Mouse (Mus musculus) hindbrain, embryonic 14.5 days (tissue): Measurements from ENCODE around the gene Pop7. TPM values are rescaled to one million over a fixed set of nuclear protein-coding genes. Genes with fewer than 3 reads are reported as not detected.
A peak's percentile ranks its signal among the peaks of the same experiment; 100 is the strongest.

Source experiments
- ATAC-seq: fragments of 200-750 bp; cut with Nextera tagmentation; 2 replicates; pipeline ENCODE4 v1.8.0; 2017; ENCODE audit warnings: moderate number of reproducible peaks, mild to moderate bottlenecking, moderate TSS enrichment, moderate library complexity; ENCODE audit not compliant: low FRiP score
- DNase-seq: peaks from one replicate; pipeline ENCODE4 v3.0.0-alpha.2; 2015; ENCODE audit warnings: low spot score
- H3K27ac ChIP-seq: fragments of 300-500 bp; sonication (generic); 2 replicates; pipeline ENCODE4 v1.5.1; 2014; ENCODE audit warnings: mild to moderate bottlenecking, moderate library complexity
- H3K27me3 ChIP-seq: fragments of 300-500 bp; sonication (generic); 2 replicates; pipeline ENCODE4 v1.6.1; 2014; ENCODE audit warnings: mild to moderate bottlenecking, low read length, mixed read lengths; ENCODE audit not compliant: control insufficient read depth, insufficient read depth
- H3K36me3 ChIP-seq: fragments of 300-500 bp; sonication (generic); replicated peaks from 2 replicates; pipeline ENCODE4 v1.6.1; 2014; ENCODE audit not compliant: control insufficient read depth, insufficient read depth
- H3K4me1 ChIP-seq: fragments of 300-500 bp; sonication (generic); replicated peaks from 2 replicates; pipeline ENCODE4 v1.6.1; 2014; ENCODE audit warnings: antibody characterized with exemption, low read length, mixed read lengths; ENCODE audit not compliant: control insufficient read depth, insufficient read depth
- H3K4me2 ChIP-seq: fragments of 300-500 bp; sonication (generic); replicated peaks from 2 replicates; pipeline ENCODE4 v1.6.1; 2014; ENCODE audit warnings: mild to moderate bottlenecking, moderate library complexity
- H3K4me3 ChIP-seq: fragments of 300-500 bp; sonication (generic); replicated peaks from 2 replicates; pipeline ENCODE4 v1.5.1; 2014; ENCODE audit warnings: mild to moderate bottlenecking, low read length
- H3K9ac ChIP-seq: fragments of 300-500 bp; sonication (generic); 2 replicates; pipeline ENCODE4 v1.6.1; 2014
- H3K9me3 ChIP-seq: fragments of 300-500 bp; sonication (generic); 2 replicates; pipeline ENCODE4 v1.6.1; 2016; ENCODE audit warnings: low read length; ENCODE audit not compliant: control insufficient read depth
- WGBS: fragments of 180-500 bp; shearing (Covaris S2); extraction: QIAGEN DNeasy Blood & Tissue Kit; methylation state at CpG from one replicate; pipeline ENCODE4 v1.1.7; 2014; 5-methylcytosine and 5-hydroxymethylcytosine counted together
- polyA plus RNA-seq: library from polyadenylated mRNA; unstranded; fragments of >200 nt; fragmentation: Nextera tagmentation; extraction: Ambion mirVana; gene quantifications from 2 replicates; pipeline ENCODE4 v1.2.1, GENCODE M21; 2014

The Pop7 gene
- polyA plus RNA-seq, 1 experiment from 2014 or later: 87.3 TPM

DNA sequence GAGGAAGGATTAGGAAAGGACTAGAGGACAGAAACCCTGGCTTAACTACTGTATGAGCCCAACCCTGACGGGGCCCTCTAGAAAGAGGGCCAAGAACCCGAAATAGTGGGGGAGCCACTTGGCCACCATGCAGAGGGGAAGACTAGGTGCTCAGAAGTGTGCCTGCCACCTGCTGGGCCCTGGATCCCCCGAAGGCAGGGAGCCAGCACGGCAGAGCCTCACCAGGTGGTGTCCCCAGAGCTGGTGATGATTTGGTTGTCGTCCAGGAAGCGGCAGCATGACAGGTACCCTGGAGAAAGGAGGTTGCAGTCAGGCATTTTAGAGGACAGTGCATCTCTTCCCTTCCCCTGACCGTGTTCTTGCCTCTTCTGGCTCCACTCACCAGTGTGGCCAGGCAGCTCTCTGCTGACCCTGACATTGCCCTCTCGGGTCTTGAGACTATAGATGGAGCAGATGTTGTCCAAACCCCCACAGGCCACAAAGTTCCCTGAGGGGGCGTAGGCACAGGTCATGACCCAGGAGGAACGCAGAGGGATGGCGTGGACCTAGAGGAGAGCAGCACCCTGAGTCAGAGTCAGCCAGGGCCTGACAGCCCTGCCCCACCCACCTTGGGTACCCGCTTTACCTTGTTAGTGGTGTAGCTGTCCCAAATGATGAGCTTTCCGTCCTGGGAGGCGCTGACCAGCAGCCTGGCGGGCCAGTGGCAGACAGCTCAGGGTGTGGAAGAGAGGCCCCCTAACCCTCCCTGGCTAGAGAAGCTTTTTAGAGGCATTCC is 27.1 kb upstream of the Pop7 start:
- H3K27ac ChIP-seq: peak overlapping the region; percentile 10; the same call in 1 of the 2 replicates
- no peaks in the 10 kb centered on the region for H3K9me3 ChIP-seq
- peaks cover 59% of the 10 kb centered on the region for H3K36me3 ChIP-seq
- H3K4me2 ChIP-seq: peak overlapping the region; percentile 88
- DNase-seq (no peak), ATAC-seq (no peak)
- H3K9ac ChIP-seq: peak overlapping the region; percentile 87
- H3K4me3 ChIP-seq: peak overlapping the region; percentile 61; the same call in 1 of the 2 replicates
- H3K27me3 ChIP-seq: no peaks in the 10 kb centered on the region
- WGBS: 62% methylated on average over 15 of the region's 15 CpGs
- H3K4me1 ChIP-seq: peaks cover 9% of the 10 kb centered on the region; the same call in 1 of the 2 replicates

DNA sequence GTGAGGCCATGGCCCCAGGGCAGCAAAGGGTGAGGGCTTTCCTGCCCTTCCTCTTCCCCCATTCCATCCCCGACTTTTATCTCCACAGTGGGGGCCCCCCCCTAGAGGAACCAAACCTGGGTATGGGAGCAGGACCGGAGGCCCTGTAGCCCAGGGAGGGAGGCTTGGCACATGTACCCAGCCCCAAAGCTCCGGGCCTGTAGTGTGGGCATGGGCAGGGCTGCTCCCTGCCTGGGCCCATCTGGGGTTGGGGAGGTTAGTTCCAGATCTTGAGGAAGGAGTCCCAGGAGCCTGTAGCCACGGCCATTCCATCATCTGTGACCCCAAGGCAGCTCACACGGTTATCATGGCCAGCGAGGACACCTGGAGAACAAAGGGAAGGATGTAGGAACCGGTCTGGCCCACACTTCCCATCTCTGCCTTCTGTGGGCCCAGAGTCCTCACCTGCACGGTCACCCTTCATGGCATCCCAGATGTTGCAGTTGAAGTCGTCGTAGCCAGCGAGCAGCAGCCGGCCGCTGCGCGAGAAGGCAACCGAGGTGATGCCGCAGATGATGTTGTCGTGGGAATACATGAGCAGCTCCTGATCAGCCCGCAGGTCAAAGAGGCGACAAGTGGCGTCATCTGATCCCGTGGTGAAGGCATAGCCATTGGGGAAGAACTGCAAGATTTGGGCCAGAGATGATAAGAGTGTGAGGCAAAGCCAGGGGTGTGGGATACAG is 26.1 kb upstream of the Pop7 start:
- DNase-seq: no peak

DNA sequence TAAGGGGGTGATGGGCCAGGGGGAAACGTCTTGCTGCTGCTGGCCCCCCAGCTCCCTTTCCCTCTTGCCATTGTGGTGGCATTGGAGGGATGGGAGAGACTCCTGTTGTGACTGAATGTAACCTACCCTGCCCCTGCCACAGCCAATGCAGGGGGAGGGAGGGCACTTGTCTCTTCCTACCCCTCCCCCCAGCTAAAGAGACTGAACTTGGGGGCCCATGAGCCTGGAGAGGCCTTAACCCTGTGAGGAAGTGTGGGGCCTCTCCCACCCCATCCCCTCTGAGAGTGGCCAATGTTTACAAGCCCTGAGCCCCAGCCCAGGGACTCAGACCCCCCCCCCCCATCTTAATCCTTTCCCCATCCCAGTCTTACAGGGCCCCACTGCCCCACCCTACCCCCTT is 25.1 kb upstream of the Pop7 start:
- Histone ChIP-seq H3K36me3 (peaks cover 79% of the 10 kb centered on the region), H3K9ac (no peak overlapping the region)

More for the DNA sequence above, 26.1 kb upstream of the Pop7 start:
- 81% methylated on average over 22 of the region's 22 CpGs for WGBS
- Histone ChIP-seq H3K27me3 (no peaks in the 10 kb centered on the region), H3K4me1 (peaks cover 9% of the 10 kb centered on the region; the same call in 1 of the 2 replicates), H3K4me3 (no peak overlapping the region), H3K9ac (peak overlapping the region; percentile 13; the same call in 1 of the 2 replicates), H3K9me3 (no peaks in the 10 kb centered on the region), H3K27ac (no peak overlapping the region), H3K4me2 (no peak overlapping the region), H3K36me3 (peaks cover 69% of the 10 kb centered on the region)
- ATAC-seq: no peak

DNA sequence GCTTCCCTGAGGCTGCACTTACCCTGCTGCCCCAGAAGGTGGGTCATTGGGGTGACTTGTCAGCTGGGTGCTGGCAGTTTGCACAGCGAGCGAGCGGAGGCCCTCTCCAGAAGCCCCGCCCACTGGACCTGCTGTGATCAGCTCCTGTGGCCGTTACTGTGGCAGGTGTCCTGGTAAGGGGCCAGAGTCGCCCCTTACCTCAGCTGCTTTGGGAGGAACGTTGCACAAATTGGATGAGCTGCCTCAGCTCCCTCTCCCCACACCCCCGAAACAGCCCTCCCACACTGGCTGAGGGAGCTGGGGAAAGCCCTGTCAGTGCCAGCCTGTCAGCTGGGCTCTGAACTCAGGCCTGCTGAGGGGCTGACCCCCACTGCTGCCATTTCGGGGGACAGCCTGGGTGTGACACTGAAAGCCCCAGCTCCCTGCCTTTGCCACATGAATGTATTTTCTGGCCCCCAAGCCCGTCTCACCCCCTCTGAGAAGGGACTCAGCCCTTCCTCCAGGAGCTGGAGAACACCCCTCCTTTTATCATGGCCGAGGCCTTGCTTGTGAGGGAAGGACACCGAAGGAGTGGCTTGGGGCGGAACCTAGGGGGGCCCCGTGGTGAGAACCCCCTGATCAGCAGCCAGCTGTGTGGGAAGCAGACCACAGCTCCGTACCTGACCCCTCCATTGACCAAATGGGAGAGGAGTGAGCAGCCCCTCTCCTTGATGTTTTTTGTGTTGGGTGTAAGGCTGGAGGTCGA is 24.0 kb upstream of the Pop7 start:
- Histone ChIP-seq H3K4me2 (no peak overlapping the region), H3K9me3 (no peaks in the 10 kb centered on the region), H3K36me3 (peaks cover 89% of the 10 kb centered on the region), H3K4me1 (peaks cover 9% of the 10 kb centered on the region; the same call in 1 of the 2 replicates), H3K27me3 (no peaks in the 10 kb centered on the region), H3K27ac (peak overlapping the region; percentile 18; the same call in 1 of the 2 replicates), H3K9ac (peak overlapping the region; percentile 20; the same call in 1 of the 2 replicates), H3K4me3 (no peak overlapping the region)
- DNase-seq (no peak), ATAC-seq (no peak)
- 37% methylated on average over 16 of the region's 16 CpGs for WGBS

More for the DNA sequence above, 25.1 kb upstream of the Pop7 start:
- Histone ChIP-seq H3K27me3 (no peaks in the 10 kb centered on the region), H3K4me3 (no peak overlapping the region), H3K27ac (no peak overlapping the region), H3K9me3 (no peaks in the 10 kb centered on the region), H3K4me2 (no peak overlapping the region), H3K4me1 (peaks cover 9% of the 10 kb centered on the region; the same call in 1 of the 2 replicates)
- 54% methylated on average over 1 of the region's 1 CpGs for WGBS
- DNase-seq: no peak
- no peak for ATAC-seq

DNA sequence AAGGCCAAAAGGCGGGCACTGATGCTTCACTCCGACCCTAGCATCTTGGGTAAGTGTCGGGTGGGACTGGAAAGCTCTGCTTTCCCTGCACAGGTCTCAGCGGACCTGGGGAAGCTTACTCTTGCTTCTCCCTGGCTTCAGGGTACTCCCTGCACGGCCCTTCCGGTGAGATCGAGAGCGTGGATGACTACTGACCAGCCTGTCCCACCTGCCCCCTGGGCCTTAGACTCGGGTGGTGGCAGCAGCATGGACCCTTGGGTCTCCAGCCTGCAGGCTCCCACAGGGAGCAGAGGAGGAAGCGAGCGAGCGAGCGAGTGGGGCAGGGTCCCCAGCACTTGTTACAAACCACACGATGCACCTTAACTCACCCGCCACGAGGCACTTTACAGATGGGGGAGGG is 23.2 kb upstream of the Pop7 start:
- Histone ChIP-seq H3K4me3 (no peak overlapping the region), H3K9ac (no peak overlapping the region), H3K4me2 (no peak overlapping the region), H3K27ac (no peak overlapping the region), H3K4me1 (peaks cover 9% of the 10 kb centered on the region; the same call in 1 of the 2 replicates), H3K36me3 (peaks cover 98% of the 10 kb centered on the region), H3K27me3 (no peaks in the 10 kb centered on the region), H3K9me3 (no peaks in the 10 kb centered on the region)
- DNase-seq (no peak), ATAC-seq (no peak)
- WGBS: 76% methylated on average over 16 of the region's 16 CpGs

DNA sequence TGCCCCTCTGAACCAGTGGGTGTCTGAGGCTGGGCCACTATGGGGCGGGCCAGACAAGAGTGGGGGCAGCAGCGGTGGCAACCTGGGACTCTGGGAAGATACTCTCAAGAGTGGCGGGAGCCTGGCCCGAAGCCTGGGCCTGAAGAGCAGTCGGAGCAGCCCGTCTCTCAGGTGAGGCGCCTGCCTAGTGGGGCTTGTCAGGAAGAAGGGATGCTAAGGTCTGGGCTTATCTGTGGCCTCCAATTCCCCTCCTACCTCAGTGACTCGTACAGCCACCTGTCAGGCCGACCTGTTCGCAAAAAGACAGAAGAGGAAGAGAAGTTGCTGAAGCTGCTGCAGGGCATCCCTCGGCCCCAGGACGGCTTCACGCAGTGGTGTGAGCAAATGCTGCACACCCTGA is 22.4 kb upstream of the Pop7 start:
- Histone ChIP-seq H3K9me3 (no peaks in the 10 kb centered on the region), H3K4me1 (peaks cover 2% of the 10 kb centered on the region; the same call in 1 of the 2 replicates), H3K9ac (no peak overlapping the region), H3K27ac (no peak overlapping the region), H3K36me3 (peaks cover 99% of the 10 kb centered on the region), H3K27me3 (no peaks in the 10 kb centered on the region), H3K4me3 (no peak overlapping the region), H3K4me2 (no peak overlapping the region)
- ATAC-seq (no peak), DNase-seq (no peak)
- 87% methylated on average over 13 of the region's 13 CpGs for WGBS

DNA sequence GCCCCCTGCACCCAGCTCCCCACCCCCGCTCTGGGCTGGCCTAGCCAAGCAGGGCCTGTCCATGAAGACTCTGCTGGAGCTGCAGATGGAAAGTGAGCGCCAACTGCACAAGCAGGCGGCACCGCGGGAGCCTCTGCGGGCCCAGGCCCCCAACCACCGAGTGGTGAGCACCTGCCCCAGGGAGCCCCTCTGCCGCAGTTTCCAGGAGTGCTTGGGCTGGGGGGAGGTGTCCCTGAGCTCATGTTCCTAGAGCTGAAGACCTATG is 21.9 kb upstream of the Pop7 start:
- no peak overlapping the region for H3K27ac ChIP-seq
- no peaks in the 10 kb centered on the region for H3K27me3 ChIP-seq
- no peaks in the 10 kb centered on the region for H3K9me3 ChIP-seq
- no peak overlapping the region for H3K4me2 ChIP-seq
- no peak for ATAC-seq
- 80% methylated on average over 8 of the region's 8 CpGs for WGBS
- H3K36me3 ChIP-seq: peaks cover 99% of the 10 kb centered on the region
- H3K9ac ChIP-seq: no peak overlapping the region
- peak; percentile 20 for DNase-seq
- H3K4me1 ChIP-seq: no peaks in the 10 kb centered on the region
- H3K4me3 ChIP-seq: no peak overlapping the region

DNA sequence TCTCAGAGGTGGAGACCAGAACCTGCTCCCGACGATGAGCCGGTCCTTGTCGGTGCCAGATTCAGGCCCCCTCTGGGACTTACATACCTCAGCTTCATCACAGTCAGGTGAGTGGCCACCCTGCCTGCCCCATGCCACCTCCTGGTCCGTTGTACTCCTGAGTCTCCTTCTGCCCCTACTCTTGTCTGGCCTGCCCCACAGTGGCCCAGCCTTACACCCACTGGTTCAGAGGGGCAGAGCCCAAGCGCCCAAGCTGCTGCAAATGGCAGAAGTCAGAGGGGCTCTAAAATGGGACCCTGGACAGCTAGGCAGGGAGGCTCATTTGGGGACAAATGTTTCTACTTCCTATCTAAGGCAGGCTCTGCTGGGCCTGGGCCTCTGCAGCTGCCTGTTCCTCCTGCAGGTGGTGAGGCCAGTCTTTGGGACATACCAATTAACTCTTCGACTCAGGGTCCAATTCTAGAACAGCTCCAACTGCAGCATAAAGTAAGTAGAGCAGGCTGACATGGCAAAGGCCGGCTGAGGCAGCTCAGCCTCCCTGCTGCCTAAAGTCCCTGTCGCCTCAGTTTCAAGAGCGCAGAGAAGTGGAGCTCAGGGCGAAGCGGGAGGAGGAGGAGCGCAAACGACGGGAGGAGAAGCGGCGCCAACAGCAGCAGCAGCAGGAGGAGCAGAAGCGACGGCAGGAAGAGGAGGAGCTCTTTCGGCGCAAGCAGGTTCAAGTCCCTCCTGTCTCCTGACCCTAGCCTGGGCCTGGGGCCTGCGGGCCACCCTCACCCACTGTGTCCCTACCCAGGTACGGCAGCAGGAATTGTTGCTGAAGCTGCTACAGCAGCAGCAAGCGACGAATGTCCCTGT is 21.3 kb upstream of the Pop7 start:
- H3K36me3 ChIP-seq: peaks cover 99% of the 10 kb centered on the region
- H3K4me3 ChIP-seq: no peak overlapping the region
- WGBS: 84% methylated on average over 25 of the region's 25 CpGs
- no peaks in the 10 kb centered on the region for H3K4me1 ChIP-seq
- ATAC-seq (no peak), DNase-seq (no peak)
- no peak overlapping the region for H3K9ac ChIP-seq
- H3K9me3 ChIP-seq: no peaks in the 10 kb centered on the region
- H3K27me3 ChIP-seq: no peaks in the 10 kb centered on the region
- H3K4me2 ChIP-seq: no peak overlapping the region
- H3K27ac ChIP-seq: no peak overlapping the region
